Mouse (Mus musculus): ENCODE data around the gene Fry.

DNA sequence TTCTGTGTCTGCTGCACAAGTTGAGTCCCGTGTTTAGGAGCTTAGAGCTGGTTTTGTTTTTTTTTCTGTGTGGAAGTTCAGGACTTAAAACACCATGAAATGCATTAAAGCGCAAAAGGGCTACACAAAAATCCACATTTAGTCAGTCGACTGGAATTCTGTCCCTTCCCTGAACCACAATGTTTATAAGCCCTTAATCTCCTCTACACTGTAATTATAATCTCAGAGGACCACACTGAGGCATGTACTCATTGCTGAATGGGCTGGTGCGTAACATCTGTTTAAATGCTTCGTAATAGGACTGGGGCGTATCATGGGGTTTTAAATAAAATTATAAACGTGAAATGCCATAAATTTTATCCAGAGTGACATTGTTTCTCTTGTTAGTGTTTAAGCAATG lies 89.6 kb downstream of the Fry start:
- TF ChIP-seq CTCF (IDR thresholded peaks at IDR 0.05; ENCODE audit: extremely low read depth, insufficient read length, insufficient replicate concordance, low read depth, low read length) (no peak), POLR2A (IDR thresholded peaks at IDR 0.05; ENCODE audit: low read depth, low read length) (no peak)
